Mouse (Mus musculus) B cell, adult 67 days (primary cell): Measurements from ENCODE around the gene Spag6l. TPM values are rescaled to one million over a fixed set of nuclear protein-coding genes. Genes with fewer than 3 reads are reported as not detected.

Experiments
- total RNA-seq, 2 experiments: library from RNA; stranded (reverse); gene quantifications; 4 replicates each; pipeline ENCODE4 v1.2.4; 2023

The Spag6l gene
- 10 to 100 TPM in 1 of 2 experiments, 1 to 10 TPM in 1; 4.5 to 11.7 TPM for total RNA-seq

GRCm38 (mm10) chr16:16828757-16829615 lies at the start of gene Spag6l:
Gene Spag6l, minus strand, starts transcription at chr16:16829456.

DNA sequence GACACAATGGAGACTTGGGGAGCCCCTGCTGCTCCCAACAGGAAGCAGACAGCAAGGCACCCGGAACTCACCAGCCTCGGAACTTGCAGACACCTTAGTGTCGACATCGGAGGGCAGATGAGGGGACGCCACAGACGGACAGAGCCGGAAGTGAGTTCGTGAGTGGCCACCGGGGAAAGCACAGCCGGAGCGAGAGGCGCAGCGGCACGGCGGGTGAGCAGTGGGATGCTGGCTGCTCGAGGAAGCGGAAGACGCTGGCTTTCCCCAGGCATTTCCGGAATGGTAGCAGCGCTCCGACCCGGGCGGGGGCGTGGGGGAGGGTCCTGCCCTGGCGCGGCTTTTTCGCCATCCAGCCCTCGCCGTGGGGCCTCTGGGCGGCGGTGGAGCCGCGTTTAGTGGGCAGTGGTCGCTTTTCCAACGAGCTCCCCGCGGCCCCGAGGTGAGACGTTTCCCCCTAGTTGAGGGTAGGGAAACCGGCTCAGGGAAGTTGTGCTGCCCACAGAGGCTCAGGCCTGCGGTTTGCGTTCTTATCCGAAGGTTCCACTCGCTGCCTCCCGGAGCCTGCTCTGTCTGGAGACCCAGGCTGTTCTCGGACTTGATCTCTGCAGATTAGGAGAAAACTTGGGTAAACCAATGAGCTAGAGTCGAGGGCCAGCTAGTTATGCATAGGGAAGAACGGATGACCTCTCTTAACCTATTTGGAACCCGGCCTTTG lies 41.5 kb upstream of the Spag6l start, which contains the start of the genes Top3b and Vpreb1:
TSS of gene Top3b (plus strand) at position 120 of the 715 bp plus-strand sequence.
TSS of gene Vpreb1 (minus strand) at position 227 of the 715 bp plus-strand sequence.

DNA sequence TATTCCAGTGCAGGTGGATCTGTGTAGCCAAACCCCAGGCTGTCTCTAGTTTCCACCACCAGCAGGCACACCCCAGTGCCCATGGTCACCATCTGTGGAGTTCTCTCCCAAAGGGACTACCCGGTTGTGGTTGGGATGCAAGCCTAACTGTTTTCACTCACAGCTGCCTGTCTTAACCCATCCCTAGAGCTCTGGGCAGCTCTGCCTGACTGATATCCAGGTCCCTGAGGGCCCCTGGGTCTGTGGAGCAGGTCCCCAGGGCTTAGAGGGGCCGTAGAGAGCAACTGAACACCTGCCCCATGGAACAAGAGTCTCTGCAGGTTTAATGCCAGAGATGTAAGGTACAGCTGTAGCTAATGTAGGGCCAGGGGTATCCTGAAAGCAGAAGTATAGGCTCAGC lies 34.7 kb upstream of the Spag6l start, which contains the start of gene Igll1:
TSS of gene Igll1 (minus strand) at position 8 of the 400 bp plus-strand sequence.

Other genes with a start within 250 kb of the Spag6l start
- gene Fgd4, start 228.9 kb downstream of the Spag6l start, total RNA-seq: under 1 TPM; 0.09 to 0.29 TPM
- gene Olfr19, start 153.1 kb downstream of the Spag6l start, total RNA-seq: not detected
- not detected for gene Igll1, start 34.5 kb upstream of the Spag6l start, total RNA-seq
- 100 to 1,000 TPM; 133 to 182 TPM for gene Top3b, start 41.3 kb upstream of the Spag6l start, total RNA-seq
- not detected for gene Vpreb1, start 41.4 kb upstream of the Spag6l start, total RNA-seq
- gene Ppm1f, start 67.0 kb upstream of the Spag6l start, total RNA-seq: 10 to 100 TPM; 20.0 to 20.4 TPM
- 100 to 1,000 TPM; 176 to 224 TPM for gene Mapk1, start 153.9 kb upstream of the Spag6l start, total RNA-seq
- 1 to 10 TPM; 1.9 to 2.2 TPM for gene Ypel1, start 240.2 kb upstream of the Spag6l start, total RNA-seq